Mouse (Mus musculus): ENCODE data around the gene Rnf224.

DNA sequence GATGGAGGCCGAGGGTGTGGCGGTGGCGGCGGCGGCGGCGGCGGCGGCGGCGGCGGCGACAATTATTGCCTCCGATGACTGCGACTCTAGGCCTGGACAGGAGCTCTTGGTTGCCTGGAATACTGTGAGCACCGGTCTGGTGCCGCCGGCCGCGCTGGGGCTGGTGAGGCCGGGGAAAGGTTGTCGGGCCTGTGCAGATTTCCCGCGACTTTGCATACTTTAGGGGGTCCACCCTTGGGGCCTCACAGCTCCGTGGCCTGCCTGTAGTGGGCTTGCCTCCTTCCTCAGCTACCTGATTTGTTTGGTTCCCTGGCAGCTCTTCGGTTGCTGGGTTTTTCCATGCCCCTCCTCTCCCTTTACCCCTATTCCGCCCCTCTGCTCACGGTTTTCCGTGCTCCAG is 35.9 kb upstream of the Rnf224 start:
- no peak for TF ChIP-seq CTCF (IDR thresholded peaks at IDR 0.05; ENCODE audit: low read depth, low read length)
- TF ChIP-seq TAL1 (conservative IDR thresholded peaks at IDR 0.05; ENCODE audit: low read depth, low read length): no peak

Measured in G1E (cell line).